Mouse (Mus musculus) intestine, embryonic 16.5 days (tissue): ENCODE measurements around the gene Lekr1. TPM values are rescaled to one million over a fixed set of nuclear protein-coding genes. Genes with fewer than 3 reads are reported as not detected.
A peak's percentile ranks its signal among the peaks of the same experiment; 100 is the strongest.

Source experiments
- ATAC-seq: fragments of 200-750 bp; cut with Nextera tagmentation; 2 replicates; pipeline ENCODE4 v1.8.0; 2017; ENCODE audit warnings: moderate TSS enrichment, moderate library complexity
- H3K27ac ChIP-seq: fragments of 300-500 bp; sonication (generic); 2 replicates; pipeline ENCODE4 v1.5.1; 2014; ENCODE audit warnings: mild to moderate bottlenecking, low read length
- H3K27me3 ChIP-seq: fragments of 300-500 bp; sonication (generic); replicated peaks from 2 replicates; pipeline ENCODE4 v1.6.1; 2014; ENCODE audit warnings: low read length, control low read depth, mixed read lengths; ENCODE audit not compliant: control insufficient read depth, insufficient read depth
- H3K36me3 ChIP-seq: fragments of 300-500 bp; sonication (generic); 2 replicates; pipeline ENCODE4 v1.6.1; 2014; ENCODE audit warnings: low read length, control low read depth; ENCODE audit not compliant: control insufficient read depth, insufficient read depth
- H3K4me1 ChIP-seq: fragments of 300-500 bp; sonication (generic); 2 replicates; pipeline ENCODE4 v1.6.1; 2014; ENCODE audit warnings: low read length, control low read depth, mixed read lengths; ENCODE audit not compliant: control insufficient read depth, insufficient read depth
- H3K4me2 ChIP-seq: fragments of 300-500 bp; sonication (generic); 2 replicates; pipeline ENCODE4 v1.6.1; 2014; ENCODE audit warnings: low read depth, low read length, control low read depth
- H3K4me3 ChIP-seq: fragments of 300-500 bp; sonication (generic); 2 replicates; pipeline ENCODE4 v1.5.1; 2014; ENCODE audit warnings: mild to moderate bottlenecking, low read length
- H3K9ac ChIP-seq: fragments of 300-500 bp; sonication (generic); 2 replicates; pipeline ENCODE4 v1.6.1; 2014; ENCODE audit warnings: low read depth, low read length
- H3K9me3 ChIP-seq: fragments of 300-500 bp; sonication (generic); 2 replicates; pipeline ENCODE4 v1.6.1; 2016; ENCODE audit warnings: low read length, control low read depth; ENCODE audit not compliant: control insufficient read depth
- WGBS: fragments of 180-500 bp; shearing (Covaris S2); extraction: QIAGEN DNeasy Blood & Tissue Kit; methylation state at CpG from one replicate; pipeline ENCODE4 v1.1.7; 2014; 5-methylcytosine and 5-hydroxymethylcytosine counted together
- polyA plus RNA-seq: library from polyadenylated mRNA; unstranded; fragments of >200 nt; fragmentation: Nextera tagmentation; extraction: Ambion mirVana; gene quantifications from 2 replicates; pipeline ENCODE4 v1.2.1, GENCODE M21; 2015

The Lekr1 gene
- polyA plus RNA-seq, 1 experiment from 2014 or later = 7.3 TPM

GRCm38 (mm10) chr3:65802868-65803267 is 136.8 kb downstream of the Lekr1 start:
- Histone ChIP-seq H3K27me3 (no peaks in the 10 kb centered on the region), H3K9me3 (no peaks in the 10 kb centered on the region), H3K9ac (no peak overlapping the region), H3K4me1 (no peaks in the 10 kb centered on the region), H3K4me3 (no peak overlapping the region), H3K4me2 (no peak overlapping the region), H3K27ac (no peak overlapping the region), H3K36me3 (no peaks in the 10 kb centered on the region)
- WGBS = 51% methylated on average over 5 of the region's 5 CpGs
- peak; percentile 59 for ATAC-seq

GRCm38 (mm10) chr3:65814881-65815280 is 148.9 kb downstream of the Lekr1 start:
- WGBS = 79% methylated on average over 6 of the region's 6 CpGs

GRCm38 (mm10) chr3:65816012-65816411 is 150.0 kb downstream of the Lekr1 start:
- H3K36me3 ChIP-seq = no peaks in the 10 kb centered on the region
- H3K4me1 ChIP-seq = no peaks in the 10 kb centered on the region
- no peak overlapping the region for H3K9ac ChIP-seq
- ATAC-seq = no peak
- 85% methylated on average over 10 of the region's 10 CpGs for WGBS
- no peak overlapping the region for H3K4me3 ChIP-seq
- no peaks in the 10 kb centered on the region for H3K27me3 ChIP-seq
- H3K9me3 ChIP-seq = no peaks in the 10 kb centered on the region
- no peak overlapping the region for H3K4me2 ChIP-seq
- no peak overlapping the region for H3K27ac ChIP-seq

More at GRCm38 (mm10) chr3:65814881-65815280, 148.9 kb downstream of the Lekr1 start:
- H3K27ac ChIP-seq = no peak overlapping the region
- H3K4me2 ChIP-seq = no peak overlapping the region
- no peak overlapping the region for H3K9ac ChIP-seq
- no peaks in the 10 kb centered on the region for H3K9me3 ChIP-seq
- H3K36me3 ChIP-seq = no peaks in the 10 kb centered on the region
- no peak overlapping the region for H3K4me3 ChIP-seq
- H3K27me3 ChIP-seq = no peaks in the 10 kb centered on the region
- no peaks in the 10 kb centered on the region for H3K4me1 ChIP-seq
- no peak for ATAC-seq

- Histone ChIP-seq H3K27ac (no peak overlapping the region), H3K36me3 (no peaks in the 10 kb centered on the region), H3K4me3 (no peak overlapping the region), H3K27me3 (no peaks in the 10 kb centered on the region), H3K9me3 (no peaks in the 10 kb centered on the region), H3K4me2 (no peak overlapping the region), H3K4me1 (no peaks in the 10 kb centered on the region), H3K9ac (no peak overlapping the region)
- no peak for ATAC-seq
- WGBS = 63% methylated on average over 4 of the region's 4 CpGs
These were observed 152.6 kb downstream of the Lekr1 start for GRCm38 (mm10) chr3:65818597-65818996.

- WGBS = 44% methylated on average over 6 of the region's 6 CpGs
- no peak overlapping the region for H3K4me3 ChIP-seq
- H3K4me2 ChIP-seq = no peak overlapping the region
- no peak overlapping the region for H3K9ac ChIP-seq
- 0 out of 2 replicates have a peak overlapping the region, but pooled peaks have one; percentile 23 for H3K27ac ChIP-seq
- no peak for ATAC-seq
- H3K4me1 ChIP-seq = no peaks in the 10 kb centered on the region
- no peaks in the 10 kb centered on the region for H3K27me3 ChIP-seq
- no peaks in the 10 kb centered on the region for H3K9me3 ChIP-seq
- no peaks in the 10 kb centered on the region for H3K36me3 ChIP-seq
These were observed 153.8 kb downstream of the Lekr1 start for GRCm38 (mm10) chr3:65819841-65820240.

- WGBS = 62% methylated on average over 3 of the region's 3 CpGs
- no peaks in the 10 kb centered on the region for H3K27me3 ChIP-seq
- no peak overlapping the region for H3K9ac ChIP-seq
- no peaks in the 10 kb centered on the region for H3K9me3 ChIP-seq
- H3K4me2 ChIP-seq = no peak overlapping the region
- H3K4me1 ChIP-seq = 0 out of 2 replicates have a peak, but pooled peaks cover 2% of the 10 kb centered on the region
- no peaks in the 10 kb centered on the region for H3K36me3 ChIP-seq
- H3K27ac ChIP-seq = 0 out of 2 replicates have a peak overlapping the region, but pooled peaks have one; percentile 57
- no peak for ATAC-seq
- no peak overlapping the region for H3K4me3 ChIP-seq
These were observed 158.9 kb downstream of the Lekr1 start for GRCm38 (mm10) chr3:65824886-65825285.

- Histone ChIP-seq H3K27ac (no peak overlapping the region), H3K36me3 (no peaks in the 10 kb centered on the region), H3K4me1 (0 out of 2 replicates have a peak, but pooled peaks cover 2% of the 10 kb centered on the region), H3K27me3 (no peaks in the 10 kb centered on the region), H3K4me2 (no peak overlapping the region), H3K9me3 (no peaks in the 10 kb centered on the region), H3K9ac (no peak overlapping the region), H3K4me3 (no peak overlapping the region)
- 77% methylated on average over 6 of the region's 6 CpGs for WGBS
- ATAC-seq = no peak
These were observed 160.7 kb downstream of the Lekr1 start for GRCm38 (mm10) chr3:65826716-65827115.

GRCm38 (mm10) chr3:65827400-65827799 is 161.4 kb downstream of the Lekr1 start:
- no peak overlapping the region for H3K4me2 ChIP-seq
- WGBS = 85% methylated on average over 5 of the region's 5 CpGs

GRCm38 (mm10) chr3:65828020-65828419 is 162.0 kb downstream of the Lekr1 start:
- Histone ChIP-seq H3K27me3 (no peaks in the 10 kb centered on the region), H3K4me2 (no peak overlapping the region), H3K9me3 (no peaks in the 10 kb centered on the region), H3K36me3 (no peaks in the 10 kb centered on the region), H3K27ac (no peak overlapping the region), H3K9ac (no peak overlapping the region), H3K4me3 (no peak overlapping the region), H3K4me1 (0 out of 2 replicates have a peak, but pooled peaks cover 2% of the 10 kb centered on the region)
- no peak for ATAC-seq
- WGBS = 71% methylated on average over 3 of the region's 3 CpGs

More at GRCm38 (mm10) chr3:65827400-65827799, 161.4 kb downstream of the Lekr1 start:
- no peak overlapping the region for H3K27ac ChIP-seq
- no peak overlapping the region for H3K4me3 ChIP-seq
- ATAC-seq = no peak
- H3K9ac ChIP-seq = no peak overlapping the region
- no peaks in the 10 kb centered on the region for H3K9me3 ChIP-seq
- H3K4me1 ChIP-seq = 0 out of 2 replicates have a peak, but pooled peaks cover 2% of the 10 kb centered on the region
- no peaks in the 10 kb centered on the region for H3K36me3 ChIP-seq
- no peaks in the 10 kb centered on the region for H3K27me3 ChIP-seq

- Histone ChIP-seq H3K27ac (no peak overlapping the region), H3K9ac (no peak overlapping the region), H3K4me2 (no peak overlapping the region), H3K4me1 (0 out of 2 replicates have a peak, but pooled peaks cover 2% of the 10 kb centered on the region), H3K9me3 (no peaks in the 10 kb centered on the region), H3K36me3 (no peaks in the 10 kb centered on the region), H3K27me3 (no peaks in the 10 kb centered on the region), H3K4me3 (no peak overlapping the region)
- ATAC-seq = peak; percentile 72
- WGBS = 18% methylated on average over 7 of the region's 7 CpGs
These were observed 163.2 kb downstream of the Lekr1 start for GRCm38 (mm10) chr3:65829230-65829629.
